Mouse (Mus musculus) embryonic fibroblast, embryonic 13.5 days (primary cell): ENCODE data around the gene Ercc1. TPM values are rescaled to one million over a fixed set of nuclear protein-coding genes. Genes with fewer than 3 reads are reported as not detected.

Experiments used
- H3K27ac ChIP-seq: 2 replicates; pipeline ENCODE4 v1.5.1; 2012; ENCODE audit warnings: low read length, control low read depth, inconsistent platforms; ENCODE audit not compliant: insufficient read depth
- H3K4me1 ChIP-seq: 2 replicates; pipeline ENCODE4 v1.6.1; 2011; ENCODE audit warnings: low read length; ENCODE audit not compliant: control insufficient read depth, insufficient read depth
- H3K4me3 ChIP-seq: 2 replicates; pipeline ENCODE4 v1.5.1; 2011; ENCODE audit warnings: mild to moderate bottlenecking, control low read depth, low read length; ENCODE audit not compliant: insufficient read depth
- CTCF ChIP-seq: IDR thresholded peaks from 2 replicates; pipeline ENCODE4 v1.5.1; 2011; ENCODE audit warnings: mild to moderate bottlenecking, control low read depth, low read length, moderate library complexity, borderline replicate concordance; ENCODE audit not compliant: insufficient read depth
- POLR2A ChIP-seq: IDR thresholded peaks from 2 replicates; pipeline ENCODE4 v1.6.1; 2011; ENCODE audit warnings: low read depth, mild to moderate bottlenecking, control low read depth, low read length, moderate library complexity
- polyA plus RNA-seq: library from polyadenylated mRNA; stranded (reverse); fragments of >200 nt; gene quantifications from 2 replicates; pipeline ENCODE4 v1.2.4, GENCODE M21; 2011; ENCODE audit warnings: low read depth; ENCODE audit not compliant: missing spikeins, insufficient read length

The Ercc1 gene
- polyA plus RNA-seq = 44.9 and 52.2 TPM in 2 replicates

DNA sequence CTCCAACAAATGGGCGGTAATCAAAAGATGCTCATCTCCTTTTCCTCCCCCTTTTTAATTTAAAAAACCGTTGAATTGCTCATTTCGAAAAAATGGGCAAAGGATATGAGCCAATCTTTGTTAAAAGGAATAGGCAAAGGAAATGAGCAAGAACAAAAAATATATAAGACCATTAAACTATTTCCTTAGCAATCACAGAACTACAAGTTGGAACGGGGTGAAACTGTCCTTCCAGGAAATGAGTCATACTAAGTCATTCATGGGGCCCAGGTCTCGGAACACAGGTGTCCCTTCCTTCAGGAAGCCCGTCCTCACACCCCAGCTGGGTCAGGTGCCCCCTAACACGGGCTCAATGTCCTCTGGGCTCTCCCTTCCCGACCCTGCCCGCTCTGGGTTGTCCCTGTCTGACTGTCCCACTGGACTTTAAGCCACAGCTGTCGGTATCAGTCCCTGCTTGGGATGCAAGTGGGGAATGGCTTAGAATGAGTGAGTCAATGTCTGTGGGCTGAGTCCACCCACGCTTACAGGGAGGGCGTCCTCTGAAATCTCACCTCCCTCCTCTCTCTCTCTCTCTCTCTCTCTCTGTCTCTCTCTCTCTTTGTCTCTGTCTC is at the start of gene Ercc1:
TSS of gene Ercc1 (plus strand) at position 542 of the 611 bp plus-strand sequence.
- Histone ChIP-seq H3K4me1 (no peaks in the 10 kb centered on the region; the same call in none of the 2 replicates), H3K4me3 (peak within 1 kb of the TSS; percentile 61), H3K27ac (peak within 1 kb of the TSS; percentile 79)
- TF ChIP-seq POLR2A (peak; percentile 48; the same call in 1 of the 2 replicates), CTCF (no peak)

DNA sequence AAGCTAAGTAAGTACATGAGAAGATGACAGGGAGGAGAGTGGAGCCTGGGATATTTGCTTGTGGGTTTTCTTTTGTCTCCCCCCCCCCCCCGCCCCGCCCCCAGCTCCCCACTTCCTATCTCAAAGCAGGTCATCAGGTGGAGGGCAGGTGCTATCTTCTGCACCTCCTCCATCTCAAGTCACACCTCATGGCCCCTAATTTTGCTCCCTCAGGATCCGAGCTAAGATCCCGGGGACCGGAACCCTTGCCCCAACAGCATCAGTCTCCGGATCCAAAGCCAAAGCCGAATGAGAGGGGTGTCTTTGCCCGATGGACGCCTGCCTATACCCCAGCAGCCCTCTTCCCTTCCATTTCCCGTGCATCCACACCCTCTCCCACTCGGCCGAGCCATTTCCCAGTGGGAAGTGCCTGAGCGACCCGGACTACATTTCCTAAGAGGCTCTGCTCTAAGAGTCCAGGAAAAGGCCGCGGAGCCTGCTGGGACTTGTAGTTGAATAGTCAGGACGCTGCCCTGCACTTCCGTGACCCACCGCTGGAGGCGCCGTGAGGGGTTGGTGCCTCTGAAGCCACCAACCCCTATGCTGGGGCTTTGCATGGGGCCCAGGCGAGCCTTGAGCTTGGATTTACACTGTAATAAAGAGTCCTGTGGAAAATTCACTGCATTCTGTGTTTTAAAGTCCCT is 48.9 kb upstream of the Ercc1 start:
- Histone ChIP-seq H3K4me3 (no peak overlapping the region), H3K27ac (no peak overlapping the region), H3K4me1 (no peaks in the 10 kb centered on the region)
- TF ChIP-seq POLR2A = peak; percentile 38; the same call in 1 of the 2 replicates
- TF ChIP-seq CTCF = peak; percentile 78; the same call in 1 of the 2 replicates

DNA sequence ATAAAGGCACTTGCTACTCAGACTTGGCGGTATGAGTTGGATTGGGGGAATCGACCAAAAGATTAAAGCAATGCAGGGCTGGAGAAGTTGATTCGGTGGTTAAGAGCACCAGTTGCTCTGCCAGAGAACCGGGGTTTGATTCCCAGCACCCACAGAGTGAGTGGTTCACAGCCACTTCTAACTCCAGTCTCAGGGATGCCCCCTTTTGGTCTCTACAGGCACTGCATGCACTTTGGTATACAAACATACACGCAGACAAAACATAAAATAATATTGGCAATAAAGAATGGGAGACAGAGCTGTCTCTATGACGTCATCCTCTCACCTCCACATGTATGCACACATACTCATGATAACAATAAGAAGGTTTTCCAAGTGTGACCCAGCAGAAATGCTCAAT is 47.5 kb upstream of the Ercc1 start:
- no peak overlapping the region for H3K4me3 ChIP-seq
- H3K27ac ChIP-seq = no peak overlapping the region
- TF ChIP-seq CTCF (no peak), POLR2A (no peak)
- H3K4me1 ChIP-seq = no peaks in the 10 kb centered on the region

DNA sequence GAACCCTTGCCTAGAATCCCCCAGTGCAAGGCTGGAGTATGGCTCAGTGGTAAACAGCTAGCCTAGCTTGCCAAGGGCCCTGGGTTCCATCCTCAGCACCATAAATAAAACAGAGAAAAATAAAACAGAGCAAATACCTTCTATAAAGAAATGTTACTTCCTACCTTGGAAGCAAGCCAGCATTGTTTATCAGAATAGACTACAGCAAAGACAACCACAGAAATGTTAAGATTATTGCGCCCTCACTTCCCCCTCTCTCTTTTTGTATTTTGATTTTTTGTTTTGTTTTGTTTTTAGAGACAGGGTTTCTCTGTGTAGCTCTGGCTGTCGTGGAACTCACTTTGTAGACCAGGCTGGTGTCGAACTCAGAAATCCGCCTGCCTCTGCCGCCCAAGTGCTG is 46.8 kb upstream of the Ercc1 start:
- no peak for TF ChIP-seq POLR2A
- no peak for TF ChIP-seq CTCF
- Histone ChIP-seq H3K4me3 (no peak overlapping the region), H3K4me1 (no peaks in the 10 kb centered on the region), H3K27ac (no peak overlapping the region)

DNA sequence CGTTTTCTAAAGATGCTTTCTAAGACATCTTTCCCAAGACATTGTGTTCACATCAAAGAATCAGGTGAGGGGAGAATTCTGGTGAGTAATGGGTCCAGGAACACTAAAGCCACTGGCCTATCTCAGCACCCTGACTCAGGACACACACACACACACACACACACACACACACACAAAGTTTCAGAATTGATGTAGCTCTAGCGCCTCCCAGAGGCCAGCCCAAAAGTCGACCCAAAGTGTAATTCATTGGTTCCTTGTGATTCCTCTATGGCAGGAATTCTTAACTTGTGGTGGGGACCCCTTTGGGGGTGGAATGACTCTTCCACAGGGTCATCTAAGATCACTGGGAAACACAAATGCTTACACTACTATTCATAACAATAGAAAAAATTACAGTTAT is 45.4 kb upstream of the Ercc1 start:
- TF ChIP-seq POLR2A (no peak), CTCF (peak; percentile 49; the same call in 1 of the 2 replicates)
- Histone ChIP-seq H3K4me3 (no peak overlapping the region), H3K4me1 (no peaks in the 10 kb centered on the region), H3K27ac (no peak overlapping the region)

DNA sequence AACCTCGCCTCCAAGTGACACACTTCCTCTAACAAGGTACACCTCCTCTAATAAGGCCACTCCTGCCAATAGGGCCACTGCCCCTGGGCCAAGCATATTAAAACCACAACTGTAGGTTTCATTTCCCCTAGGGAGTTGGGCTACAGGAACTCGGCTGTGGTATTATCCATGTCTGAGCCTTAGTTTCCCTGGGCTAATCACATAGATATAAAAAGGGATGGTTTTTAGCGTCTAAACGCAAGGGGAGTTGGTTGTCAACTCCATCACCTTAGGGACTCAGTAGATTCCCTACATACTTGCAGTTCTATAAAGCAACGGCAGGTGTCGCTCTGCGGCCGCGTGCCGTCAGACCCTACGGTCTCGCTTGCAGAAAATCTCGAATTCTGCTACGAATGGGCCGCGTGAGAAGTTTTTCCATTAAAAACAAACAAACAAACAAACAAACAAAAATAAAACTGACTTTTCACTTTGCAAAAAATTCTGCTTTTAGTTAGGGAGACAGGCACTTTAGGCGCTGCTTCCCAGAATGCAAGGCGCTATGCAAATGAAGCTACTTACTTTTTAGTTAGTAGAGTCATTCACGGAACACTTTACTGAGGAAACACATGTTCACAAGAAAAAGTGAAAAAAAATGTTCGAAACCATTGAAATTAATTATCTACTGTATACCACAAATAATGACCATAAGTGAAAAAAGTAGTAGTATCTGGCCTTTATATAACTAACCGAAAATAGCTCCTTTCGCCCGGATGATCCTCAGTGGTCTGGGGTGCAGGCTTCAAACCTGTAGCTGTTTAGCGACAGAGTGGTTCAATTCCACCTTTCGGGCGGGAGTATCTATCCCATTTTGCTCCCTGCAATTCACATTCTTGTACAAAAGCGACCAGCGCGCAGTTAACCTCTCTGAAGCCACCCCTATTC is 43.8 kb upstream of the Ercc1 start:
- TF ChIP-seq CTCF (peak; percentile 89), POLR2A (no peak)
- Histone ChIP-seq H3K4me1 (no peaks in the 10 kb centered on the region), H3K4me3 (peak overlapping the region; percentile 49), H3K27ac (no peak overlapping the region)

DNA sequence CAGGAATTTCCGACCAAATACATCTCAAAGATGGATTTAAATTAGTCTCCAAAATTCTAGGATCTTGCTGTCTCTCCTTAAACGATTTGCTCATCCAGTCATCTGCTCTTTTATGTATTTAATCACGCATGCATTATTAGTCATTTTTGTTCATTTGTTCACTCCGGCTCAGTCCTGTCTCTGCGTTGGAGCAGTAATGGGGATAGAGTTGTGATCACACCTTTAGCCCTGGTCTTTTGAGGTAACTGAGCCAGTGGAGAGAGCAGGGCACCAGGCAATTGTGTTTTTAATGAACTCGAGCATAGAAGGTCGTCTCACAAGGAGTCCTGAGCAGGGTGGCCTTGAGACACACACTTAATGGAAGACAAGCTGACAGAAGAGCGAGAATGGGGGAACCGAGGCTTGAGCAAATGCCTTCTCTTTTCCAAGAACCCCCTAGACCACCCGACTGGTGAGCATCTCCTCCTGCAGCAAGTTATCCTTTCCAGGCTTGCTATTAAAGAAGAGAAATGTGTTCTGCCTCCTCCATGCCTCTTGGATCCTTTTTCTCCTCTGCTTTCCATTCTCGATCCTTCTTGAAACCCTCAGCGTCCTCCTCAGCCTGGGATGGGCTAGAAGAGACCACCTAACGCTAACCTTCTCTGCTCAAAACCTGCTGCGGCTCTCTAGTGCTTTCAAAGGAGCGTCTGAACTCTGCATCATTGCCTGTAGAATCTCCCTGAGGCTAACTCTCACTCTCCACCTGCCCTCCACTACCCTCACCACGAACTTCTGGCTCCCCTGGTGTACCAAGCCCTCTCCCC is 42.9 kb upstream of the Ercc1 start:
- no peak for TF ChIP-seq CTCF
- TF ChIP-seq POLR2A = no peak
- H3K4me1 ChIP-seq = no peaks in the 10 kb centered on the region
- no peak overlapping the region for H3K27ac ChIP-seq
- H3K4me3 ChIP-seq = peak overlapping the region; percentile 15; the same call in 1 of the 2 replicates

DNA sequence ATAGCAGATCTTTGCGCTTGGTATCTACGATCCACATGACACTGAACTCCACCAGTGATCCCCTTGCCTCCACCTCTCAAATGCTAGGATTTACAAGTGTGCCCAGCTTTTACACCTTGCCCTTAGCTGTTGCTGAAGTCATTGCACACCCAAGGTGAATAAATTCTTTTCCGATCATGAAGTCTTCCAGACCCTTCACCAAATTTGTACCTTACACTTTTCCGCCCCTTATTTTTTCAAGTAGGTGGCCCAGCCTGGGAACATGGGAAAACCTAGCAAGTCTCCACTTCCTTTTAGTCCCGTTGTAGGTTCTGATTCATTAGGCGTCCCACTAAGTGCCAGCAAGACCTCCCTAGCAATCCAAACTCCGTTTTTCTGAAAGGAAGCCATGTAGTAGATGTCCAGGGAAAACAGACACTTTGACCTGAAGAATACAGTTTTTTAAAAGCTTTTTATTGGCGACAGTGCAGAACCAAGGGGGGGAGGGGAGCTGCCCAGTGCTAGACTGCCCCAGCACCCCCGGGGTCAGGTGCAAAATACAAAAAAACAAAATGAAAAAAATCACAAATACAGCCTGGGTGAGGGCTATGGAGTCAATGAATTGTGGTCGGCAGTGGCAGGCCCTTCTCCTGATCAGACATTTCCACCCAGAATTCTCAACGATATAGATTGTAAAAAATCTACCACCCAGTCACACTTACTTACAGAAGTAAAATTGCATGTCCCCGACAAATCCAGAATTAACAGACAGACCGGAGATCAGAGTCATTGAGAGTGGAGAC is 42.1 kb upstream of the Ercc1 start:
- TF ChIP-seq CTCF = no peak
- no peak for TF ChIP-seq POLR2A
- H3K27ac ChIP-seq = no peak overlapping the region
- no peaks in the 10 kb centered on the region for H3K4me1 ChIP-seq
- no peak overlapping the region for H3K4me3 ChIP-seq

DNA sequence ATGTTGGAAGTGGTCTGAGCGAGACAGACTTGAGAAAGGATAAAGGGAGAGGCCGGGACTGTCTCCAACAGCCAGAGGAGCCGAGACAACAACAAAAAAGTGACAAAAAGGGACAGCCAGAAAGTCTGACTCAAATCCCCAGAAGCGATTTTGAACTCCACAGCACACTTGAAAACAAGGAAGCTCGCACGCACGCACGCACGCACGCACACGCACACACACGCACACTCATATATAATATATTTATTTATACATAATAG is 41.6 kb upstream of the Ercc1 start:
- Histone ChIP-seq H3K27ac (no peak overlapping the region), H3K4me3 (no peak overlapping the region), H3K4me1 (no peaks in the 10 kb centered on the region)
- TF ChIP-seq POLR2A = no peak
- TF ChIP-seq CTCF = no peak
